Mouse (Mus musculus): Measurements from ENCODE around the gene Cpne9. TPM values are rescaled to one million over a fixed set of nuclear protein-coding genes. Genes with fewer than 3 reads are reported as not detected.
"Not testable (repeated sequence)": the region's sequence is repeated elsewhere in the genome, so short reads cannot be mapped to it uniquely, and the experiment has no call there.

Gene Cpne9
- total RNA-seq, 4 experiments from 2014 or later, result 19.5 to 24.2 (median 19.9) TPM

DNA sequence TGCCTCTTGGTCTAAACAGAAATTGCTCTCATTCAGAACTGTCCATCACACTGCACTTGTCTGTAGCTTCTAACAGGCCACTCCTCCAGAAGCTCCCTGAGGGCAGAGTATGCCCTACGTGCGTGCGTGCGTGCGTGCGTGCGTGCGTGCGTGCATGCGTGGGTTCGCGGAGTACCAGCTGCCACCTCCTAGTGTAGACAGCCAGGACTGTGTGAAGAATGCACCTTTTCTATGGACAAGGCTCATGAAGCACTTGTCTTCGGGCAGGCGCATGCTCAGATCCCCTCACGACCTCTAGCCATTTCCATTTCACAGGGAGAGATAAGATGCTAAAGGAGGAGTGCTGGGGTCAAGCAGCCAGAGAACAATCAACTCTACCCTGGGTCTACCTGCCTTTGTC, 7.2 kb downstream of the Cpne9 start:
- DNase-seq (ENCODE audit: low spot score in 2 of 2), result no peak

DNA sequence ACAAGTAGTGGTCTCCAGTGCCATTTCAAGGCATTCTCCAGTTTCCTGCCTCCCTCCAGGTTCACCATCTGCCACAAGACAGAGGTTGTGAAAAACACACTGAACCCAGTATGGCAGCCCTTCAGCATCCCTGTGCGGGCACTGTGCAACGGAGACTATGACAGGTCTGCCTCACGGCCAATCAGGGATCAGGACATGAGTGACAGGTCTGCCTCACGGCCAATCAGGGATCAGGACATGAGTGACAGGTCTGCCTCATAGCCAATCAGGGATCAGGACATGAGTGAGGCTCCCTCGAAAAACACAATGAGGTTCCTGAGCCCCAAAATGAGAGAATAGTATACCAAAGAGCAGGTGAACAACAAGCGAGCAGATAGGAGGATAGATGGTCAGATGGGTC, 8.2 kb downstream of the Cpne9 start:
- DNase-seq (ENCODE audit: low spot score in 2 of 2), result no peak

DNA sequence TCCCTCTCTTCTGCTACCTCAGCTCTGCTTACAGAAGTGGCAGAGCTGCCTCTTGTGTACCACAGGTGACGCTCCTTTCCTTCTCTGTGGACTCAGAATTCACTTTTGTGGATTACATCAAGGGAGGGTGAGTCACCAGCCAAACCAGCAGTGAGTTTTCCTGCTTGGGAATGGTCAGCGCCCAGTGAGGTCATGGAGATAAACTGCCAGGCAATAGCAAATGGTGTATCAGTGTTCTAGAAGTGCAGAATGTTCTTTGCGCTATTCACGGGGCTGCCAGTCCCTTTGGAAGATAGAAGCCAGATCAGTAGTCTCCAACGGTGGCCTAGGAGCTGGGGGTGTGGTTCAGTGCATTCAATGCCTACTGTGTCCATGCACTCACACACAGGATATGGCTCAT, 10.8 kb downstream of the Cpne9 start:
- no peak for DNase-seq (ENCODE audit: low spot score in 2 of 2)

GRCm38 (mm10) chr6:113296046-113296445, 13.9 kb downstream of the Cpne9 start:
- no peak for DNase-seq (ENCODE audit: low spot score in 2 of 2)

DNA sequence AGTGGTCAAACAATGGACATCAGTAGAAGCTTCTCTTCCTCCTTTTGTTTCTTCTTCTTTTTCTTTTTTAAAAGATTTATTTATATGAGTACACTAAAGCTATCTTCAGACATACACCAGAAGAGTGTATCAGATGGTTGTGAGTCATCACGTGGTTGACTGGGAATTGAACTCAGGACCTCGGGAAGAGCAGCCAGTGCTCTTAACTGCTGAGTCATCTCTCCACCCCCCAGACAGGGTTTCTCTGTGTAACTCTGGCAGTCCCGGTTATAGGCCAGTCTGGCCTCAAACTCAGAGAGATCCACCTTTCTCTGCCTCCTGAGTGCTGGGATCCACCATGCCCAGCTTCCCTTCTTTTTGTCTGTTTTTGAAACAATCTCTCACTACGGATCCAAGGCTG, 14.5 kb downstream of the Cpne9 start:
- DNase-seq (ENCODE audit: low spot score in 2 of 2), result no peak

DNA sequence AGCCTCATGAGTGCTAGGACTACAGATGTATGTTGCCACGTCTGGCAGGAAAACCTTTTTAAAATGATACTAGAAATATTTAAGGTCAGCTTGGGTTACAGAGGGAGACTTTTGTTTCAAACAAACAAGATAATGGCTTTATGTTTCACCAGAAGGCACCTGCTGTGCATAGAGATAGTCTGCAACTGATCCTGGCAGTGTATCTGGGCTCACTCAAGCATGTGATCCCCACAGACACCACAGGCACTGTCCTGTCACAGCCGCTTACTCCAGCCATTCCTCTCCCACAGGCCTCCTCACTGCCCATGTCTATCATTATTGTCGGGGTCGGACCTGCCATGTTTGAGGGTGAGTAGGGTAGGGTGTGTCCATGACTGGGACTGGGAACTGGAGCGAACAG, 19.2 kb downstream of the Cpne9 start:
- DNase-seq (ENCODE audit: low spot score in 2 of 2), result no peak

DNA sequence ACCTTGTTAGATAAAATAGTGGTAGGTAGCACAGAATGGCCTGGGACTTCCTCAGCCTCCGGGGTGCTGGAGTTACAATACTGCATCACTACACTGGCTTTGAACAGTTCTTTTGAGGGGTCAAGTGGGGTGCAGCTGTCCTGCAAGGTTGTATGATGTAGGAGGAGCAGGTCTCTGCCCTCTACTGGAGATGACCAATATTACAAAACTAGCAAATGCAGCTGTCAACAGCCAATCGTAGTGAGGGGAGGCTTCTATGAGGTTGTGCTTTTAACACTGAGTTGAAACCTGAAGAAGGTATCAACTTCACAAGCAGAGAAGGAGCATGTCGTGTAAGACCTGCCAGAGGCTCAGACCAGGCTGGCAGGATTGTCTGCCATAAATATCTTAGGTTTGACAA, 20.2 kb downstream of the Cpne9 start:
- DNase-seq (ENCODE audit: low spot score in 2 of 2), result no peak

GRCm38 (mm10) chr6:113306322-113306985, 24.3 kb downstream of the Cpne9 start:
- peak; percentile 99 for DNase-seq (ENCODE audit: low spot score in 2 of 2)

GRCm38 (mm10) chr6:113306986-113307349, 24.9 kb downstream of the Cpne9 start, which contains the start of gene Brpf1:
Gene Brpf1, plus strand, starts transcription at chr6:113307137.
- DNase-seq (ENCODE audit: low spot score in 2 of 2), result no peak

DNA sequence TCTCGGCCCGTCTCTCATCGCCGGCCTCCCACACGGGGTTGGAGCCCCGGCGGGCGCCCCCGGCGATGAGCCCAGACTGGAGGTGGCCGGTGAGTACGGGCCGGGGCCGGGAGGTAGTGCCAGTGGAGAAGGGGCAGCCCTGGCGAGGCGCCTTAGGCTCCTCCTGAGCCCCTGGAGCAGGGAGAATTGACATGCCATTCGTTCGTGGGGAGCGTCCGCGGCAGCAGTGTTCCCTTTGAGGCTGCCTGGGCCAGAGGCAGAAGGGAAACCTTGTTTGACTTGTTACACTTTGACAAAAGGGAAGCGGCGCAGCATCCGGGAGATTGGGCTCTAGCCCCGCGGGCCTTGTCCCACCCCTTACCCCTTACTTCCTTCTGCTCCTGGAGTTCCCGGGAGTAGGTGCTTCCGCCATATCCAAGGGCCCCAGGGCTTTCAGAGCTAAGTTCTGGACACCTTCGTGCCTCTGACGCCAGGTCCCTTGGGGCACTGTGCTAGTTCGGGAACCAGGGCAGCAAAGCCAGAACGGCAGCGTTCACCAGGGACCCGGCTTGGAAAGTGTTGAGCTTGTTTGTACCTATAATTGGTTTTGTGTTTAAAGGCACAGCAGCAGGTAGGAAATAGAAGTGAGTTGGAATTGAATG, 25.5 kb downstream of the Cpne9 start:
- DNase-seq (ENCODE audit: low spot score in 2 of 2), result peak in 1 of 2 experiments; percentile 21

DNA sequence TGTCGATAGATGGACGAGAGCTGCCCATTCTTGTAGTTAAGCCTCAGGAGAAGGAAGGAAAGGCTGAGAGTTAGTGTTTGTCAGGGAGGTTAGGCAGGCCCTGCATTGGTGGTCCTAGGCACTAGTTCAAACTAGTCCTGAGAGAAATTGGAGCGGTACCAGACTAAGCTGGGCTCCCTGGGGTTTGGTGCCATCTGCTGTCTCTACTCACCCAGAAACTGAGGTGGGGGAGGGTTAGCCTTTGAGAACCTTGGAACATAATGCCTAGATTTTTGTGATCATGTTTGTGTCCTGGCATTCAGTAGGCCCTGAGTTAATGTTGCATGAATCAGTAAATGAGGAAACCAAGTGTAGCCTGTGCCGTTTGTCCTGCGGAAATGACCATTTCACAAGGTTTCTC, 26.0 kb downstream of the Cpne9 start:
- peak in 1 of 2 experiments; percentile 42 for DNase-seq (ENCODE audit: low spot score in 2 of 2)

- no peak for DNase-seq (ENCODE audit: low spot score in 2 of 2)
Observed at GRCm38 (mm10) chr6:113315972-113316371, 33.9 kb downstream of the Cpne9 start.

GRCm38 (mm10) chr6:113326533-113327315, 44.6 kb downstream of the Cpne9 start, which contains the start of gene Ogg1:
Gene Ogg1, plus strand, starts transcription at chr6:113326972.
- DNase-seq (ENCODE audit: low spot score in 2 of 2), result peak; percentile 98 to 99

DNA sequence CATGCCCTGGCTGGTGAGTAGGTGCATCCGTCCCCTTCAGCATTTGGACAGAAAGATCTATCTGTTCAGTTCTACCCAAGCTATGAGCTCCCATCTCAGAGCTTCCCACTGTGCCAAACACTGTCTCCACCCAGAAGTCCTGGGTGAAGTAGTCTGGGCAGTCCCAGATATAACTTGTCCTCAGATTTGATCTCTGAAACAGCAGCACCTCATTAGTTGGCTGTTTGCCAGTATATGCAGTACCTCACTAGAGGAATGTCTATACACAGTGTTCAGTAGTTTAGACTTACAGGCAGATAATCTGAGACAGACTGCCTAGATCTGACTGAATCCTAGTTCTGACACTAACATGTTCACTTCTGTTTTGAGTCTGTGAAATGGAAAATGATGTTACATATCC, 47.3 kb downstream of the Cpne9 start:
- no peak for DNase-seq (ENCODE audit: low spot score in 2 of 2)

DNA sequence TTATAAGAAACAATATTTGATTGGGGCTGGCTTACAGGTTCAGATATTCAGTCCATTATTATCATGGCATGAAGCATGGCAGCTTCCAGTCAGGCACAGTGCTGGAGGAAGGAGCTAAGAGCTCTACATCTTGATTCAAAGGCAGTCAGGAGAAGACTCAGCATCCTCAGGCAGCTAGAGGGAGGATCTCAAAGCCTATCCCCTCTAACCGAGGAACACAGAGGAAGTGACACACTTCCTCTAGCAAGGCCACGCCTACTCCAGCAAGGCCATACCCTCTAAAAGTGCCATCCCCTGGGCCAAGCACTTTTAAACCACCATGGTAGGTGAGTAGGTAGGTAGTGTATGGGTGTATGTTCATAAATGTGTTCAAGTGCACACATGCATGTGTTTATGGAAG, 48.4 kb downstream of the Cpne9 start:
- DNase-seq (ENCODE audit: low spot score in 2 of 2), result no peak

- DNase-seq (ENCODE audit: low spot score in 2 of 2), result no peak
Observed at GRCm38 (mm10) chr6:113331721-113332120, 49.6 kb downstream of the Cpne9 start.

DNA sequence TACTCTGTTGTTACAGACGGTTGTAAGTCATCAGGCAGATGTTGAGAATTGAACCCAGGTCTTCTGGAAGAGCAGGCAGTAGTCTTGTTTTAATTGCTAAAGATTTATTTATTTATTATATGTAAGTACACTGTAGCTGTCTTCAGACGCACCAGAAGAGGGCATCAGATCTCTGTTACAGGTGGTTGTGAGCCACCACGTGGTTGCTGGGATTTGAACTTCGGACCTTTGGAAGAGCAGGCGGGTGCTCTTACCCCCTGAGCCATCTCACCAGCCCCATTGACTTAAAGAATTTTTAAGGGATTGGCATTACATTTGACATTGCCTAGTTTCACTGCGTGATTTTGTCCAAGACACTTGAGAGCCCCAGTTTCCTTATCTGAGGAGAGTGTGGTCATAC, 50.6 kb downstream of the Cpne9 start:
- not testable (repeated sequence) for DNase-seq (ENCODE audit: low spot score in 2 of 2)

GRCm38 (mm10) chr6:113333137-113333950, 51.2 kb downstream of the Cpne9 start:
- DNase-seq (ENCODE audit: low spot score in 2 of 2), result peak; percentile 71 to 77

GRCm38 (mm10) chr6:113334216-113334615, 52.1 kb downstream of the Cpne9 start:
- DNase-seq (ENCODE audit: low spot score in 2 of 2), result no peak

GRCm38 (mm10) chr6:113336852-113337620, 54.9 kb downstream of the Cpne9 start:
- no peak for DNase-seq (ENCODE audit: low spot score in 2 of 2)

- no peak for DNase-seq (ENCODE audit: low spot score in 2 of 2)
Observed at GRCm38 (mm10) chr6:113341574-113341973, 59.5 kb downstream of the Cpne9 start.
